Mouse (Mus musculus): Measurements from ENCODE around the gene Mst1r.

DNA sequence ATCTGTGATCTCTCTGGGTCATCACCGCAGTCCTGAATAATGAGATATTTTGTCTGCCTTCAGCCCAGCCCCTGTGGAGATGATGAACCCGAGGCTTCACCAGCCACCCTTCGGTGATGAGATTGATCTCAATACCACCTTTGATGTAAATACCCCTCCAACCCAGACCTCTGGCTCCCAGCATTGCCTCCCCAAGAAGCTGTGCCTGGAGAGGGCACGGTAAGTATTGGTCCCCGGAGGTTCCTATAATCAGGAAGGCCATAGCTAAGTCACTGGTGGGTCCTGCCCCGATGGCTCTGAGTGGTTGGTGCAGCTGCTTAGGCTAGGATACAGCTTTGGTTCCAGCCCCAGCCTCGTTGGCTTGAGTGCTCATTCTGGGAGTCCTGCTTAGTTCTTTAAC is 61.9 kb downstream of the Mst1r start:
- TF ChIP-seq CTCF (IDR thresholded peaks at IDR 0.05; ENCODE audit: low read depth) (no peak), EP300 (IDR thresholded peaks at IDR 0.05; ENCODE audit: low read depth) (no peak)
